Mouse (Mus musculus): ENCODE measurements around the gene Jdp2. TPM values are rescaled to one million over a fixed set of nuclear protein-coding genes. Genes with fewer than 3 reads are reported as not detected.

Gene Jdp2
- total RNA-seq, 2 experiments from 2014 or later = 15.6 to 33.3 TPM

GRCm38 (mm10) chr12:85684411-85685275 is 85.8 kb downstream of the Jdp2 start:
- ATAC-seq (ENCODE audit: poor library complexity, severe bottlenecking) = no peak

DNA sequence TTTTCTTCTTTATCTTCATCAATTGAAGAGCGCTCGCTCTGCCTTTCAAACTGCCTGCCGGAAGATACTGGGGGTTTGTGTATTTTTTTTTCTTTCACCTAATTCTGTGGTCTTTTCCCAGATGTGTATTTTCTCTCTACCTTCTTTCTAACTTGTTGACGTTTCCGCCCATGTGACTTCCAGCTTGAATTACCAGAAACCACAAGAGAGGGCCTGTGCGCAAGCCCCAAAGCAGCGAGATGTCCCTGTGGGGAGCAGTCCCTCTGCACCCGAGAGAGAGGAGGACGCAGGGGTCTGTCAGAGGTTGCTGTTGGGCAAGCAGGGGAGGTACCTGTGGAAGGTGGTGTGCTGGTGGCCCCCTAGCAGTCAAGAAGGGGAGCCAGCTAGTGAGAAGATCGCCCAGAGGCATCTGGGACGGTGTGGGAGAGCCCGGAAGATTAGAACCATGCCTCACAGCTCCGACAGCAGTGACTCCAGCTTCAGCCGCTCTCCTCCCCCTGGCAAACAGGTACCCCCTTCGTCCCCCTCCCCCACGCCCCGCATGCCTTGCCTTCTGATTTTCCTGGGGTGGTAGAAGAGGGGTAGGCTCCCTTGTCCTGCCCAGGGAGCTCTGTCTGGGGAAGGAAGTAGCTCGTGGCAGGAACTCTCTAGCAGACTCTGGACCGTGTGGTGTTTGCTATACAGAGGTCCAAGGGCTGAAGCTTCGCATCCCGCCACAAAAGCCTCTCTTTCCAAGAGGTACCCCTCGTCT is 87.8 kb downstream of the Jdp2 start, which contains the start of gene Batf:
TSS of gene Batf (plus strand) at position 204 of the 751 bp plus-strand sequence.
- ATAC-seq (ENCODE audit: poor library complexity, severe bottlenecking) = peak; percentile 74

GRCm38 (mm10) chr12:85687217-85687533 is 88.3 kb downstream of the Jdp2 start:
- no peak for ATAC-seq (ENCODE audit: poor library complexity, severe bottlenecking)

DNA sequence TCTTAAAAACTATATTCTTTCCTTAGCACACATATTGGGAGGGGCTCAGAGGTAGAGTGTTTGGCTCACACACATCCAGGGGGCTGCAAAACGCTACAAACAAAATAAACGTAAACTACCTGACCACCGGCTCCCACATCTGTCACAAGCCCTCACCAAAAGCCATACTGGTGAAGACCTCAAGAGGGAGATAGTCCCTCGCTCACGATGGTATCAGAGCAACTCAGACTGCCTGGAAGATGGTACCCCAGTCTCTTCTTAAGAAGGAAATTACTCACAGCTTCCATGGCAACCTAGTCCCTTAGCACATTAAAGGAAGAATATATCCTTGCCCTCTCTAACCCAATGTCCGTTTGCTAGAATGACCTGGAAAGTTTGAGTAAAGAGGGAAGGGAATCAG is 89.0 kb downstream of the Jdp2 start:
- peak; percentile 69 for ATAC-seq (ENCODE audit: poor library complexity, severe bottlenecking)

Other genes starting within 250 kb of the Jdp2 start
- gene Tmed10, start 224.2 kb upstream of the Jdp2 start, total RNA-seq (2015) = 297 and 300 TPM in 2 replicates
- 128 and 157 TPM in 2 replicates for gene Tmed10, start 224.2 kb upstream of the Jdp2 start, total RNA-seq (2017)
- gene Fos, start 125.1 kb upstream of the Jdp2 start, total RNA-seq (2015) = 468 and 475 TPM in 2 replicates
- gene Fos, start 125.1 kb upstream of the Jdp2 start, total RNA-seq (2017) = 389 and 431 TPM in 2 replicates
- 10.6 and 11.5 TPM in 2 replicates for gene Batf, start 87.6 kb downstream of the Jdp2 start, total RNA-seq (2015)
- gene Batf, start 87.6 kb downstream of the Jdp2 start, total RNA-seq (2017) = 31.5 and 41.2 TPM in 2 replicates
- not detected in 2 replicates for gene Flvcr2, start 147.5 kb downstream of the Jdp2 start, total RNA-seq (2015)
- not detected in 2 replicates for gene Flvcr2, start 147.5 kb downstream of the Jdp2 start, total RNA-seq (2017)
- gene Erg28, start 225.5 kb downstream of the Jdp2 start, total RNA-seq (2015) = 51.8 and 56.9 TPM in 2 replicates
- 65.9 and 78.8 TPM in 2 replicates for gene Erg28, start 225.5 kb downstream of the Jdp2 start, total RNA-seq (2017)
- 7.2 and 7.7 TPM in 2 replicates for gene Ttll5, start 225.6 kb downstream of the Jdp2 start, total RNA-seq (2015)
- 9.5 and 12.8 TPM in 2 replicates for gene Ttll5, start 225.6 kb downstream of the Jdp2 start, total RNA-seq (2017)

All from megakaryocyte, adult 5-6 weeks (primary cell).